Mouse (Mus musculus) megakaryocyte, embryonic 14.5 days (primary cell): ENCODE data around the gene Marf1.

ENCODE experiments used
- FLI1 ChIP-seq: IDR thresholded peaks from 2 replicates; pipeline ENCODE4 v1.6.1; 2012; ENCODE audit warnings: low read length, inconsistent platforms, mixed read lengths
- GATA1 ChIP-seq: IDR thresholded peaks from 3 replicates; pipeline ENCODE4 v1.6.1; 2012; ENCODE audit warnings: mixed read lengths, low read length, inconsistent platforms, borderline replicate concordance

- TF ChIP-seq GATA1, result no peak
- TF ChIP-seq FLI1, result no peak
Observed at GRCm38 (mm10) chr16:14112133-14112532, 51.0 kb downstream of the Marf1 start.
